Mouse (Mus musculus): Measurements from ENCODE around the gene Depdc1b.

The Depdc1b gene

DNA sequence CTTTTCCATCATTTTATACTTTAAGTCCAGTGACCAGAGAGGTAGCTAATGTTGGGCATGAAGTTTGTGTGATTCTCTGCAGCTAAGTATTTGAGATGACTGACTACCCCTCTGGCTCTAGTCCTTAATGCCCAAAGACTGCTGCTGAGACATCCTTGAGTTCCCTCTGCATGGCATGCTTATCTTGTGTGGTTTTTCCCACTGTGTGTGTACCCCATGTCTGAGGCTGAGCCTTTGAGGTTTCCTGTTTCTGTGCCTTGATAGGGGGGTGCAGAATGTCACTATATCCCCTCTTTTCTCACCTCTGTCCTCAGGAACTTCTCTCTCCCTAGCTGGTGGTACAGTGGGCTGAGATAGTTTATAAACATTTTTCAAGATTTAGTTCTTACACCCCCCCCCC lies 119.6 kb downstream of the Depdc1b start:
- DNase-seq (ENCODE audit: low read depth, low spot score), result no peak

DNA sequence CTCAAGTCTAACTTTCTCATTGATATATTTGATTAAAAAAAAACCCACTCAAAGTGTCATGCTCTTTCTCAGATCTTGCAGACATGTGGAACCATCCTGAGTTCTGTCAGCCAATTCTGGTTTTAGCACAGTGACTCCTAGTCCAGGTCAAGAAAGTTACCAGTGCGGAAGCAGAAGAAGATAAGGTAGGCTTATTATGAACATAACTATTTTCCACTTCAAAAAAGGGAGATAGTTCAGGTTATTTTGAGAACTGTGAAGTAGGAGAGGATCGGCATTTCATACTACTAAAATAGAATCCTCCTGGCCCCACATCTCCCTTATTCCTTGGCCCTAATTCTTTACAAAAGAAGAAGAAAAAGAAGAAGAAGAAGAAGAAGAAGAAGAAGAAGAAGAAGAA lies 121.3 kb downstream of the Depdc1b start:
- DNase-seq (ENCODE audit: low read depth, low spot score), result no peak

DNA sequence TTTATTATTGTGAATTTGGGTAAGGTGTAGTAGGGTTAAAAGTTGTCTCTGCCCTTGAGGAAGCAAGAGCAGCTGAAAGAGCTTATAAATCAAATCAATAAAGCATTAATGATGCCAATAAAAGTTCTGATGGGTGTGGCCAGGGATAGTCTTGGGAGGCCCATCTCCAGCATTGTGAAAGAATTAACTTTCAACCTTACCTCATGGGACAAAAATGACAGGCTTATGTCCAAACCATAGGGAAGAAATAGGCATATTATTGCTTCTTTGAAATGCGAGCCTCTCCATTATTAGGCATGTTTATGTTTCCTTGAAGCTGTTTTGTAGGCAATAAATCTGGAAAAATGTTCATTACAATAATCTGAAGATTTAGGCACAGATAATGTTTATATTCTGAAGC lies 122.9 kb downstream of the Depdc1b start:
- no peak for DNase-seq (ENCODE audit: low read depth, low spot score)

DNA sequence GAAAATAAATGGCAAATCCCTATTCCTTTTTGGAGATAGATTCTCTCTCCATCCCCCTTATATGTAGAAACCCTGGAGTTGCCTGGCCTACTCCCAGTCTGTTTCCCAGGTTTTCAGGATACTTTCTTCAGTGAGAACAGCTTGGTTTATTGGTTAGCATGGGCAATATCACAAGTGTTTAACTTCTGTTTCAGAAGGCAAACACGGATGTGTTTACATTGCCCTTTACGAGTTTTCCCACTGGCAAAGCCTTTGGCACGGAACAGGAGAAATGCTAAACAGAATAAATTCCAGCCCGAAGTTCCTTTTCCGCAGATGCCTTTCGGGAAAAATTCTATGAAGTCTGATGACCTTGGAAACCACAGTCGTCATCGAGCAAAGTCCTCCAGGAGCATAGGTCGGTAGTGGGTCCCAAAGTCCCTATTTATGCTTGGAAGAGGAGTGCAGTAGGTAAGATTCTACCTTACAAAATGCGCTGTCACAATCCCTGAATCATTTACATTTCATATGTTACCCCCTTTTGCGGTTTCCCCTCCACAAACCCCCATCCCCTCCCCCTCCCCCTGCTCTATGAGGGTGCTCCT lies 132.3 kb downstream of the Depdc1b start:
- DNase-seq (ENCODE audit: low read depth, low spot score), result no peak

DNA sequence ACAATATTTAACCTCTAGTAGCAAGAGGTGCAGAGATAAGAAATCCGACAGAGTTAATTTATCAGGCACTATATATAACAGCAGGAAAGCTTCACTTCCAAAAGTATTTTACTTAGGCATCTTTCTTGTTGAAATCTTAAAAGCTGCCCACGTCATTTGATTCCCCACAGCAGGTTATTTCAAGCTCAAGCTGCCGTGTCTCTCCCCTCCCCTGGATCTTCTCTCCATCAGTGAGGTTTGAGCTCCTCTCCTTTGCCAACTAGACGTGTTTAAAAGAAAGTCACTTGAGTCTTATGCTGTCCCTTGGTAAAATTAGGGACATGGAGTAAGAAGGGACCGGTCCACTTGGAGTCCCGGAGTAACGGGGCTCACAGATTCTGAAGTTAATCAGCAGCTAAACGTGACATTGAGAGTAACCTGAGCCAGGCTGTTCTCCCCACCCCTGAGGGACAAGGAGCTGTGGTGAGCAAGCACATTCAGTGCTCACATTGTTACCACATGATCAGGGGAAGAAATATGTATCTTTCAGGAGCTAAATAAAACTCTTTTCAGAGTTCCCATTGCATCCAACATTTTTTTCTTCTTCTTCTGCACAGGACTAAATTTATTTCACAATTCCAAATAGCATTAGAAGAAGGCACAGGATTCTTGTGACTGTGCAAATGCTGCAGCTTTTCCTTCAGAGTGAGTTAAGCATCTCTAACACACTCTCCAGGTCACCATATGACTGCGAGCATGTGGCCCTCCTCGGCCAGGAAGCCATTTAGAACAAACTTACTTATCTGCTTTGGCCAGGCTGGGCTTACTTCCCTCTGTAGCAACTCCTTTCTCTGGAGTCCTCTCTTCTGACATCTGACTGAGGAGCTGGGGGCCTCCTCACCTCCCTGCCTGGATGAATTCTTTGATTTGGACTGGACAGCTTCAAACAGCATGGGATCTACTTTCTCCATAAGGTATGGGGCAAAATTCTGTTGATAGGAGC lies 133.3 kb downstream of the Depdc1b start, which contains the start of gene Pde4d:
Pde4d (plus strand) TSS at position 833 of the 982 bp plus-strand sequence.
- no peak for DNase-seq (ENCODE audit: low read depth, low spot score)

DNA sequence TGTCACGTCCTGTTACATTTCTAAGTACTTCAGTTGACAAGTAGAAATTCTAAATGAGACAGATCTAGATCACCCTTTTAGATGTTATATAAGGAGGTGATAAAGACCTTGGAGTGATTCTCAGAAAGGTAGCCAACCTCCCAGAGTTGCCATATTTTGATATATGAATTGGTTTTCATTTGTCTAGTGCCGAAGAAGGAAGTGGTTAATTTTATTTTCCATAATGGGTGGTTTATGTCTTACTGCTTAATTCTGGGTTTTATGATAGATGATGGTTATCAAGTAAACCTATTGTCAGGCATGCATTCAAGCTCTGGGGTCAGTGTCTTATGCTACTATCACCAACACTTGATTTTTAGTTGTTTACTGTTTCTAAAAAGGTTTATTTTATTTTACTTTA lies 135.0 kb downstream of the Depdc1b start:
- no peak for DNase-seq (ENCODE audit: low read depth, low spot score)

DNA sequence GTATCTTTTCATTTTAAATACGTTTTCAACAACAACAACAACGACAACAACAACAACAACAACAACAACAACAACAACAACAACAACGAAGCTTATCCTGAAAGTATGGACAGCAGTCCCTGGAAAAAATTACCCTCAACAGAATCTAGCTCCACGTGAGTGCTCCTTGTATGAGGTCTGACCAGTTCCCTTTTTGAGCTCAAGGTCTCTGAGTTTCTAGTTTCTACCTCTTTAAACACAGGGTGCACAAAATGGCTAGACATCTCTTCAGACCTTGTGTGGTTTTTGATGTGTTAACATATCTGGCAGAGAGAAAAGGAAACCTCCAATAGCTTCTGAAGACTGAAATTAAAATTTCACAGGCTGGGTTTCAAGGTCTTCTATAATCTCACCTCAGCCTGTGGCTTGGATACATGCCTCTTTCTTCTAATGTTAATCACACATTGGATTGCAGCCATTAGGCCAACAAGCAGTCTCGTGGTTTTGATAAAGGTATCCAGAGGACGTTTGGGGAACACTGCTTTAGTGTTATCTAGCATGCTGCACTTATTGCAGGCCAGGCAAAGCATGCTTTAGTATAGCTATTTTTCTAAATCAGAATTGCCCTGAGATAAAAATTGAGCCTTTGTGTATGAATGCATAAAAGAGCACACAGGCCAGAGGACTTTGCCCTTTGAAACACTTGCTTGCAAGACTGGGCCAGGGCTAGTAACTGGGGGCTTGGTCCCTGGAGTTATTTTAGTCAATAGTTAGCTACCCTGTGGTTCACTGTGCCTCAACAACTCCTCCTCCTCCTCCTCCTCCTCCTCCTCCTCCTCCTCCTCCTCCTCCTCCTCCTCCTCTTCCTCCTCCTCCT lies 137.2 kb downstream of the Depdc1b start:
- DNase-seq (ENCODE audit: low read depth, low spot score), result no peak

Measured in ES-CJ7 (cell line).